Mouse (Mus musculus) embryonic facial prominence, embryonic 11.5 days (tissue): ENCODE results near the gene Cth. TPM values are rescaled to one million over a fixed set of nuclear protein-coding genes. Genes with fewer than 3 reads are reported as not detected.
A peak's percentile ranks its signal among the peaks of the same experiment; 100 is the strongest.

Experiments used
- ATAC-seq: fragments of 200-750 bp; cut with Nextera tagmentation; replicated peaks from 2 replicates; pipeline ENCODE4 v1.8.0; 2017; ENCODE audit warnings: low read depth; ENCODE audit not compliant: insufficient number of reproducible peaks, low FRiP score, low TSS enrichment
- DNase-seq: peaks from one replicate; pipeline ENCODE4 v3.0.0-alpha.2; 2015; ENCODE audit warnings: low spot score
- H3K27ac ChIP-seq: fragments of 300-500 bp; sonication (generic); replicated peaks from 2 replicates; pipeline ENCODE4 v1.5.1; 2014; ENCODE audit warnings: mild to moderate bottlenecking, low read depth, low read length, control low read depth
- H3K27me3 ChIP-seq: fragments of 300-500 bp; sonication (generic); 2 replicates; pipeline ENCODE4 v1.6.1; 2014; ENCODE audit warnings: mild to moderate bottlenecking, low read length, moderate library complexity, mixed read lengths; ENCODE audit not compliant: control insufficient read depth, insufficient read depth
- H3K36me3 ChIP-seq: fragments of 300-500 bp; sonication (generic); replicated peaks from 2 replicates; pipeline ENCODE4 v1.6.1; 2014; ENCODE audit warnings: low read depth, mild to moderate bottlenecking, low read length, moderate library complexity, mixed read lengths; ENCODE audit not compliant: control insufficient read depth, insufficient read depth
- H3K4me1 ChIP-seq: fragments of 300-500 bp; sonication (generic); 2 replicates; pipeline ENCODE4 v1.6.1; 2014; ENCODE audit warnings: low read length, mixed read lengths; ENCODE audit not compliant: control insufficient read depth, insufficient read depth
- H3K4me2 ChIP-seq: fragments of 300-500 bp; sonication (generic); 2 replicates; pipeline ENCODE4 v1.6.1; 2014; ENCODE audit warnings: low read depth, mild to moderate bottlenecking, control low read depth, low read length, moderate library complexity
- H3K4me3 ChIP-seq: fragments of 300-500 bp; sonication (generic); 2 replicates; pipeline ENCODE4 v1.5.1; 2014; ENCODE audit warnings: low read depth, low read length, control low read depth
- H3K9ac ChIP-seq: fragments of 300-500 bp; sonication (generic); replicated peaks from 2 replicates; pipeline ENCODE4 v1.6.1; 2014; ENCODE audit warnings: mild to moderate bottlenecking, control low read depth, low read length
- H3K9me3 ChIP-seq: fragments of 300-500 bp; sonication (generic); replicated peaks from 2 replicates; pipeline ENCODE4 v1.6.1; 2016; ENCODE audit warnings: mild to moderate bottlenecking, low read length, inconsistent platforms, mixed read lengths; ENCODE audit not compliant: control insufficient read depth
- WGBS: fragments of 180-500 bp; shearing (Covaris S2); extraction: QIAGEN DNeasy Blood & Tissue Kit; methylation state at CpG from one replicate; pipeline ENCODE4 v1.1.7; 2014; 5-methylcytosine and 5-hydroxymethylcytosine counted together
- polyA plus RNA-seq: library from polyadenylated mRNA; unstranded; fragments of >200 nt; fragmentation: Nextera tagmentation; extraction: Ambion mirVana; gene quantifications from 2 replicates; pipeline ENCODE4 v1.2.1, GENCODE M21; 2014

Gene Cth
- polyA plus RNA-seq, 1 experiment from 2014 or later = 23.8 TPM

- H3K27ac ChIP-seq = no peak overlapping the region
- no peak overlapping the region for H3K4me2 ChIP-seq
- no peaks in the 10 kb centered on the region for H3K4me1 ChIP-seq
- H3K9me3 ChIP-seq = no peaks in the 10 kb centered on the region
- H3K27me3 ChIP-seq = no peaks in the 10 kb centered on the region
- no peak overlapping the region for H3K9ac ChIP-seq
- ATAC-seq (no peak), DNase-seq (no peak)
- no peaks in the 10 kb centered on the region for H3K36me3 ChIP-seq
- no peak overlapping the region for H3K4me3 ChIP-seq
Observed at GRCm38 (mm10) chr3:157877847-157878246, 47.0 kb downstream of the Cth start.

- no peaks in the 10 kb centered on the region for H3K36me3 ChIP-seq
- H3K27me3 ChIP-seq = no peaks in the 10 kb centered on the region
- H3K4me2 ChIP-seq = no peak overlapping the region
- ATAC-seq = 0 out of 2 replicates have a peak, but pooled peaks have one; percentile 48
- H3K27ac ChIP-seq = no peak overlapping the region
- no peaks in the 10 kb centered on the region for H3K4me1 ChIP-seq
- no peak overlapping the region for H3K4me3 ChIP-seq
- H3K9ac ChIP-seq = no peak overlapping the region
- DNase-seq = peak; percentile 83
- H3K9me3 ChIP-seq = no peaks in the 10 kb centered on the region
- 57% methylated on average over 11 of the region's 11 CpGs for WGBS
Observed at GRCm38 (mm10) chr3:157876439-157877156, 48.3 kb downstream of the Cth start.

GRCm38 (mm10) chr3:157872897-157873296, 52.0 kb downstream of the Cth start:
- no peak overlapping the region for H3K9ac ChIP-seq
- ATAC-seq (no peak), DNase-seq (no peak)
- no peak overlapping the region for H3K27ac ChIP-seq
- 81% methylated on average over 4 of the region's 4 CpGs for WGBS
- no peaks in the 10 kb centered on the region for H3K27me3 ChIP-seq
- H3K9me3 ChIP-seq = no peaks in the 10 kb centered on the region
- no peaks in the 10 kb centered on the region for H3K36me3 ChIP-seq
- no peak overlapping the region for H3K4me2 ChIP-seq
- no peak overlapping the region for H3K4me3 ChIP-seq
- H3K4me1 ChIP-seq = no peaks in the 10 kb centered on the region

- Histone ChIP-seq H3K9me3 (no peaks in the 10 kb centered on the region), H3K4me1 (no peaks in the 10 kb centered on the region), H3K4me3 (no peak overlapping the region), H3K36me3 (no peaks in the 10 kb centered on the region), H3K4me2 (no peak overlapping the region), H3K27me3 (no peaks in the 10 kb centered on the region), H3K9ac (no peak overlapping the region), H3K27ac (no peak overlapping the region)
- ATAC-seq = no peak
- no peak for DNase-seq
- WGBS = 86% methylated on average over 2 of the region's 2 CpGs
Observed at GRCm38 (mm10) chr3:157867836-157868235, 57.0 kb downstream of the Cth start.

GRCm38 (mm10) chr3:157866251-157866650, 58.6 kb downstream of the Cth start:
- no peaks in the 10 kb centered on the region for H3K9me3 ChIP-seq
- WGBS = 72% methylated on average over 4 of the region's 4 CpGs
- no peaks in the 10 kb centered on the region for H3K4me1 ChIP-seq
- H3K36me3 ChIP-seq = no peaks in the 10 kb centered on the region
- H3K27ac ChIP-seq = no peak overlapping the region
- DNase-seq = no peak
- H3K4me3 ChIP-seq = no peak overlapping the region
- H3K4me2 ChIP-seq = no peak overlapping the region
- no peaks in the 10 kb centered on the region for H3K27me3 ChIP-seq
- ATAC-seq = no peak
- H3K9ac ChIP-seq = no peak overlapping the region

- DNase-seq = no peak
- 90% methylated on average over 2 of the region's 2 CpGs for WGBS
Observed at GRCm38 (mm10) chr3:157865848-157866247, 59.0 kb downstream of the Cth start.

GRCm38 (mm10) chr3:157865431-157865830, 59.4 kb downstream of the Cth start:
- no peak for ATAC-seq
- H3K36me3 ChIP-seq = no peaks in the 10 kb centered on the region
- WGBS = 76% methylated on average over 6 of the region's 6 CpGs

More at GRCm38 (mm10) chr3:157865848-157866247, 59.0 kb downstream of the Cth start:
- no peak for ATAC-seq
- H3K4me1 ChIP-seq = no peaks in the 10 kb centered on the region
- H3K9me3 ChIP-seq = no peaks in the 10 kb centered on the region
- H3K4me2 ChIP-seq = no peak overlapping the region
- H3K27ac ChIP-seq = no peak overlapping the region
- no peaks in the 10 kb centered on the region for H3K36me3 ChIP-seq
- H3K4me3 ChIP-seq = no peak overlapping the region
- no peaks in the 10 kb centered on the region for H3K27me3 ChIP-seq
- no peak overlapping the region for H3K9ac ChIP-seq

GRCm38 (mm10) chr3:157852806-157853205, 72.1 kb downstream of the Cth start:
- DNase-seq = no peak
- Histone ChIP-seq H3K4me1 (no peaks in the 10 kb centered on the region), H3K27me3 (no peaks in the 10 kb centered on the region), H3K4me3 (no peak overlapping the region), H3K27ac (no peak overlapping the region), H3K9me3 (no peaks in the 10 kb centered on the region), H3K36me3 (no peaks in the 10 kb centered on the region), H3K9ac (no peak overlapping the region), H3K4me2 (no peak overlapping the region)
- 44% methylated on average over 1 of the region's 1 CpGs for WGBS
- ATAC-seq = no peak

More at GRCm38 (mm10) chr3:157865431-157865830, 59.4 kb downstream of the Cth start:
- no peak overlapping the region for H3K4me3 ChIP-seq
- no peak overlapping the region for H3K4me2 ChIP-seq
- DNase-seq = no peak
- H3K4me1 ChIP-seq = no peaks in the 10 kb centered on the region
- no peak overlapping the region for H3K27ac ChIP-seq
- H3K27me3 ChIP-seq = no peaks in the 10 kb centered on the region
- H3K9me3 ChIP-seq = no peaks in the 10 kb centered on the region
- H3K9ac ChIP-seq = no peak overlapping the region
